Mouse (Mus musculus): ENCODE results near the gene C1s2. TPM values are rescaled to one million over a fixed set of nuclear protein-coding genes. Genes with fewer than 3 reads are reported as not detected.

C1s2 gene
- polyA plus RNA-seq, 1 experiment from 2014 or later, result not detected

GRCm38 (mm10) chr6:124670281-124670900 is 34.5 kb upstream of the C1s2 start:
- no peaks in the 10 kb centered on the region for H3K27me3 ChIP-seq (ENCODE audit: control insufficient read depth, insufficient read depth, low read length)
- no peaks in the 10 kb centered on the region for H3K36me3 ChIP-seq (ENCODE audit: control insufficient read depth, insufficient read depth, low read length)
- H3K4me2 ChIP-seq (ENCODE audit: low read depth, low read length, severe bottlenecking), result no peak overlapping the region
- no peak for ATAC-seq (replicated peaks; ENCODE audit: low FRiP score)
- H3K4me3 ChIP-seq (ENCODE audit: low read depth, low read length), result no peak overlapping the region
- no peak overlapping the region for H3K27ac ChIP-seq (ENCODE audit: low read depth, low read length)
- no peak overlapping the region for H3K9ac ChIP-seq (ENCODE audit: low read length)
- H3K9me3 ChIP-seq (ENCODE audit: control insufficient read depth, low read length), result no peaks in the 10 kb centered on the region
- 92% methylated on average over 7 of the region's 7 CpGs for WGBS
- no peaks in the 10 kb centered on the region for H3K4me1 ChIP-seq (replicated peaks; ENCODE audit: control insufficient read depth, insufficient read depth, low read length)
- DNase-seq (ENCODE audit: low spot score), result no peak

- no peaks in the 10 kb centered on the region for H3K9me3 ChIP-seq (ENCODE audit: control insufficient read depth, low read length)
- H3K27ac ChIP-seq (ENCODE audit: low read depth, low read length), result no peak overlapping the region
- no peaks in the 10 kb centered on the region for H3K36me3 ChIP-seq (ENCODE audit: control insufficient read depth, insufficient read depth, low read length)
- 94% methylated on average over 11 of the region's 11 CpGs for WGBS
- DNase-seq (ENCODE audit: low spot score), result no peak
- no peaks in the 10 kb centered on the region for H3K4me1 ChIP-seq (replicated peaks; ENCODE audit: control insufficient read depth, insufficient read depth, low read length)
- no peaks in the 10 kb centered on the region for H3K27me3 ChIP-seq (ENCODE audit: control insufficient read depth, insufficient read depth, low read length)
- H3K4me3 ChIP-seq (ENCODE audit: low read depth, low read length), result no peak overlapping the region
- no peak overlapping the region for H3K9ac ChIP-seq (ENCODE audit: low read length)
- no peak for ATAC-seq (replicated peaks; ENCODE audit: low FRiP score)
- H3K4me2 ChIP-seq (ENCODE audit: low read depth, low read length, severe bottlenecking), result no peak overlapping the region
These were observed 33.5 kb upstream of the C1s2 start for GRCm38 (mm10) chr6:124669234-124669859.

- 0 out of 2 replicates have a peak, but pooled peaks cover 2% of the 10 kb centered on the region for H3K4me1 ChIP-seq (replicated peaks; ENCODE audit: control insufficient read depth, insufficient read depth, low read length)
- H3K27me3 ChIP-seq (ENCODE audit: control insufficient read depth, insufficient read depth, low read length), result no peaks in the 10 kb centered on the region
- H3K9me3 ChIP-seq (ENCODE audit: control insufficient read depth, low read length), result no peaks in the 10 kb centered on the region
- no peak for DNase-seq (ENCODE audit: low spot score)
- H3K27ac ChIP-seq (ENCODE audit: low read depth, low read length), result no peak overlapping the region
- H3K36me3 ChIP-seq (ENCODE audit: control insufficient read depth, insufficient read depth, low read length), result no peaks in the 10 kb centered on the region
- H3K4me3 ChIP-seq (ENCODE audit: low read depth, low read length), result no peak overlapping the region
- H3K9ac ChIP-seq (ENCODE audit: low read length), result no peak overlapping the region
- WGBS, result 97% methylated on average over 10 of the region's 10 CpGs
- H3K4me2 ChIP-seq (ENCODE audit: low read depth, low read length, severe bottlenecking), result no peak overlapping the region
- ATAC-seq (replicated peaks; ENCODE audit: low FRiP score), result no peak
These were observed 29.1 kb upstream of the C1s2 start for GRCm38 (mm10) chr6:124665011-124665410.

GRCm38 (mm10) chr6:124664256-124664655 is 28.4 kb upstream of the C1s2 start:
- H3K27ac ChIP-seq (ENCODE audit: low read depth, low read length), result no peak overlapping the region
- DNase-seq (ENCODE audit: low spot score) (no peak), ATAC-seq (replicated peaks; ENCODE audit: low FRiP score) (no peak)
- H3K4me1 ChIP-seq (replicated peaks; ENCODE audit: control insufficient read depth, insufficient read depth, low read length), result 0 out of 2 replicates have a peak, but pooled peaks cover 2% of the 10 kb centered on the region
- 90% methylated on average over 7 of the region's 7 CpGs for WGBS
- H3K27me3 ChIP-seq (ENCODE audit: control insufficient read depth, insufficient read depth, low read length), result no peaks in the 10 kb centered on the region
- no peaks in the 10 kb centered on the region for H3K9me3 ChIP-seq (ENCODE audit: control insufficient read depth, low read length)
- H3K4me3 ChIP-seq (ENCODE audit: low read depth, low read length), result no peak overlapping the region
- H3K36me3 ChIP-seq (ENCODE audit: control insufficient read depth, insufficient read depth, low read length), result no peaks in the 10 kb centered on the region
- H3K4me2 ChIP-seq (ENCODE audit: low read depth, low read length, severe bottlenecking), result no peak overlapping the region
- no peak overlapping the region for H3K9ac ChIP-seq (ENCODE audit: low read length)

- no peak for ATAC-seq (replicated peaks; ENCODE audit: low FRiP score)
- 0 out of 2 replicates have a peak, but pooled peaks cover 2% of the 10 kb centered on the region for H3K4me1 ChIP-seq (replicated peaks; ENCODE audit: control insufficient read depth, insufficient read depth, low read length)
- H3K4me2 ChIP-seq (ENCODE audit: low read depth, low read length, severe bottlenecking), result peak overlapping the region; percentile 60
- no peaks in the 10 kb centered on the region for H3K9me3 ChIP-seq (ENCODE audit: control insufficient read depth, low read length)
- H3K4me3 ChIP-seq (ENCODE audit: low read depth, low read length), result peak overlapping the region; percentile 59
- peak overlapping the region; percentile 67 for H3K9ac ChIP-seq (ENCODE audit: low read length)
- no peaks in the 10 kb centered on the region for H3K27me3 ChIP-seq (ENCODE audit: control insufficient read depth, insufficient read depth, low read length)
- DNase-seq (ENCODE audit: low spot score), result no peak
- H3K36me3 ChIP-seq (ENCODE audit: control insufficient read depth, insufficient read depth, low read length), result no peaks in the 10 kb centered on the region
- H3K27ac ChIP-seq (ENCODE audit: low read depth, low read length), result no peak overlapping the region
- 21% methylated on average over 13 of the region's 13 CpGs for WGBS
These were observed 27.5 kb upstream of the C1s2 start for GRCm38 (mm10) chr6:124663424-124663795.

GRCm38 (mm10) chr6:124662477-124663423 is 26.9 kb upstream of the C1s2 start, which contains the start of gene Lpcat3:
TSS of gene Lpcat3 (plus strand) at chr6:124663027.
- H3K4me1 ChIP-seq (replicated peaks; ENCODE audit: control insufficient read depth, insufficient read depth, low read length), result 0 out of 2 replicates have a peak, but pooled peaks cover 2% of the 10 kb centered on the region
- WGBS, result under 1% methylated on average over 84 of the region's 87 CpGs

GRCm38 (mm10) chr6:124661995-124662394 is 26.1 kb upstream of the C1s2 start:
- Histone ChIP-seq H3K9ac (ENCODE audit: low read length) (peak overlapping the region; percentile 56), H3K9me3 (ENCODE audit: control insufficient read depth, low read length) (no peaks in the 10 kb centered on the region), H3K4me3 (ENCODE audit: low read depth, low read length) (peak overlapping the region; percentile 59), H3K27ac (ENCODE audit: low read depth, low read length) (no peak overlapping the region; the same call in 1 of the 2 replicates), H3K27me3 (ENCODE audit: control insufficient read depth, insufficient read depth, low read length) (no peaks in the 10 kb centered on the region), H3K4me2 (ENCODE audit: low read depth, low read length, severe bottlenecking) (peak overlapping the region; percentile 60), H3K4me1 (replicated peaks; ENCODE audit: control insufficient read depth, insufficient read depth, low read length) (0 out of 2 replicates have a peak, but pooled peaks cover 2% of the 10 kb centered on the region), H3K36me3 (ENCODE audit: control insufficient read depth, insufficient read depth, low read length) (no peaks in the 10 kb centered on the region)
- DNase-seq (ENCODE audit: low spot score) (no peak), ATAC-seq (replicated peaks; ENCODE audit: low FRiP score) (no peak)
- WGBS, result 34% methylated on average over 6 of the region's 6 CpGs

More at GRCm38 (mm10) chr6:124662477-124663423, 26.9 kb upstream of the C1s2 start, which contains the start of gene Lpcat3:
- Histone ChIP-seq H3K9ac (ENCODE audit: low read length) (peak within 1 kb of the TSS; percentile 67), H3K9me3 (ENCODE audit: control insufficient read depth, low read length) (no peaks in the 10 kb centered on the region), H3K27me3 (ENCODE audit: control insufficient read depth, insufficient read depth, low read length) (no peaks in the 10 kb centered on the region), H3K27ac (ENCODE audit: low read depth, low read length) (peak within 1 kb of the TSS; percentile 58; the same call in 1 of the 2 replicates), H3K36me3 (ENCODE audit: control insufficient read depth, insufficient read depth, low read length) (no peaks in the 10 kb centered on the region), H3K4me2 (ENCODE audit: low read depth, low read length, severe bottlenecking) (peak within 1 kb of the TSS; percentile 60), H3K4me3 (ENCODE audit: low read depth, low read length) (peak within 1 kb of the TSS; percentile 59)
- DNase-seq (ENCODE audit: low spot score), result peak; percentile 99
- peak; percentile 98 for ATAC-seq (replicated peaks; ENCODE audit: low FRiP score)

- Histone ChIP-seq H3K4me3 (ENCODE audit: low read depth, low read length) (no peak overlapping the region), H3K4me1 (replicated peaks; ENCODE audit: control insufficient read depth, insufficient read depth, low read length) (0 out of 2 replicates have a peak, but pooled peaks cover 2% of the 10 kb centered on the region), H3K36me3 (ENCODE audit: control insufficient read depth, insufficient read depth, low read length) (no peaks in the 10 kb centered on the region), H3K4me2 (ENCODE audit: low read depth, low read length, severe bottlenecking) (no peak overlapping the region), H3K9me3 (ENCODE audit: control insufficient read depth, low read length) (no peaks in the 10 kb centered on the region), H3K27me3 (ENCODE audit: control insufficient read depth, insufficient read depth, low read length) (no peaks in the 10 kb centered on the region), H3K9ac (ENCODE audit: low read length) (no peak overlapping the region), H3K27ac (ENCODE audit: low read depth, low read length) (no peak overlapping the region)
- DNase-seq (ENCODE audit: low spot score) (no peak), ATAC-seq (replicated peaks; ENCODE audit: low FRiP score) (no peak)
- WGBS, result 97% methylated on average over 4 of the region's 4 CpGs
These were observed 25.4 kb upstream of the C1s2 start for GRCm38 (mm10) chr6:124661156-124661806.

All from forebrain, embryonic 11.5 days (tissue).